Mouse (Mus musculus): ENCODE results near the gene Olfml2b.

Olfml2b gene

DNA sequence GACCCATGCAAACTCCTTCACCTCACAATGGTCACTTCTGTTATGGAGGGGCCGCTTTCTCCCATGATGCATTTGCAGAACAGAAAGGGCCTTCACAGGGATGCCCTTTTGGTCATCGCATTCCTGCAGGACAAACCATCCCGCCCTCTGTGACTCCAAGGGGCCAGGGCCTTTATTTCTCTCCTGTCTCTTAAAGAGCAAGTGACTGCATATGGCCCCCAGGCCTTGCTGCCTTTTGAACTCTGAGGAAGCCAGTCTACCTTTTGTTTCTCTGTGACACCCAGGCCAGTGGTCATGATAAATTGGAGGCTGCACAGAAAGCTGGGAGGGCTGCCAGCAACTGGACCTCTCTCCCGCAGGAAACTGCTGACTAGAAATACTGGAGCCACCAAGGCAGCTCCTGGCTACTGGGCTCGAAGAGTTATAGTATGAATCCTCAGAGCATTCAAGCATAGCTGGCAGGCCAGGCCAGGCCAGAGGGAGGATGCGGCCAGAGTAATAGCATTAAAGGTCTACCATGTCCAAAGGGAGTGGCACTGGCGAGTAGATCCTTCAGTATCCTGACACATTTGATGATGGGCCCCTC is 53.5 kb downstream of the Olfml2b start:
- DNase-seq: no peak

GRCm38 (mm10) chr1:170698771-170699170 is 54.4 kb downstream of the Olfml2b start:
- no peak for DNase-seq

DNA sequence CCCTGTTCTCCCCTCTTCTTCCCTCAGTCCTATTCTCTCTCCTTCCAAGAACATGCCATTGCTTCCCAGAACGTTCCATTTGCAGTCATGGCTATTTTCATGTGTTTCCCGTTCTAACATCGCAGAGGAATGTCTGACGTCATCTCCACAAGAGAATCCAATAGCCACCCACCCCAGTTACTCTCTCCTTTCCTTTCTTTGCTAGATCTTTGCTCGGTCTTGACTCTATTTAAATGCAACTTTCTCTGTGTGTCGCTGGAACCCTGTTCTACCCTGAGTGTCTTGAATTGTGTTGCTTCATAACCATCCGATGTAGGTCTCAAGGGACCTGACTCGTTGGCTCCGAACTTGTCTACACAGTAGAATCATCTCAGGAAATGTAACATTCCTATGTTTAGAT is 55.2 kb downstream of the Olfml2b start:
- no peak for DNase-seq

DNA sequence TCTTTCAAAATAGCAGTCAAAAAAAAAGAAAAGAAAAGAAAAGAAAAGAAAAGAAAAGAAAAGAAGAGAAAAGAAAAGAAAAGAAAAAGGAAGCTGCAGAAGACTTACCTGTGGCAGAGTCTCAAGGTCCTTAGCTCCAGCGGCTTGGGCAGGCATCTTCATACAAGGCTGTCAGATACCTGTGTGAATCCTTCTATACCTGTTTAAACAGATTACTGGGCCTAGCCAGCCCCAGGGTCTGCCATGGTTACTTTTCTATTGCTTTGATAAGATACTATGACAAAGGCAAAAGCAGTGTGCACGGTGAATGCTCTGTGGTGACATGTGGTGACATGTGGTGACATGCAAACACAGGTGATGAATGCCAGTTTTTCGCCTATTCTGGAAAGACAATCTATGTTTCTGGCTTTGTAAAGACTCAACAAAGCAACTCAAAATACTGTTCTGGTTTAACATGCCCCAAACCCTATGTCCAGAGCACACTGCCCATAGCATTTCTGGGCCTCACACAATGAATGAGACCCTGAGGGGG is 56.2 kb downstream of the Olfml2b start:
- no peak for DNase-seq

GRCm38 (mm10) chr1:170701178-170701577 is 56.8 kb downstream of the Olfml2b start:
- no peak for DNase-seq

- DNase-seq: no peak
These were observed 57.2 kb downstream of the Olfml2b start for GRCm38 (mm10) chr1:170701582-170701981.

- DNase-seq: no peak
These were observed 57.9 kb downstream of the Olfml2b start for GRCm38 (mm10) chr1:170702263-170702662.

- no peak for DNase-seq
These were observed 58.6 kb downstream of the Olfml2b start for GRCm38 (mm10) chr1:170702958-170703357.

DNA sequence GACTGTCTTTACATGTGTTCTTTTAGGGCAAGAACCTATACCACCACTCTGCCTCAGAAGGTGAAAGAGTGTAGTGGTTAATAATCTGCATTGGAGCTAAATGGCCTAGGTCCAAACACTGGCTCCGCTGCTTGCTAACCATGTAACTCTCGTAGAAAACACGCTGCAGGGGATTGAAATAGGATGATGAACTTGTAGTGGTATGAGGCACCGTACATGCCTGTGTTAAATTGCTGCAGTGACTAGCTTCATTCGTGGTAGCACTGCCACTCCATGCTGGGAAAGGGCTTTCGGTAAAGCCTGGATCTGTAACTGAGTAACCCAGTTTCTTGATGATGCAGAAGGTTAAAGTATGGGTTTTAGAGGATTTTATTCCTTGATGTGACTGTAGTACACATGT is 59.8 kb downstream of the Olfml2b start:
- DNase-seq: no peak

- DNase-seq: no peak
These were observed 60.7 kb downstream of the Olfml2b start for GRCm38 (mm10) chr1:170704911-170705594.

- no peak for DNase-seq
These were observed 61.7 kb downstream of the Olfml2b start for GRCm38 (mm10) chr1:170706046-170706445.

DNA sequence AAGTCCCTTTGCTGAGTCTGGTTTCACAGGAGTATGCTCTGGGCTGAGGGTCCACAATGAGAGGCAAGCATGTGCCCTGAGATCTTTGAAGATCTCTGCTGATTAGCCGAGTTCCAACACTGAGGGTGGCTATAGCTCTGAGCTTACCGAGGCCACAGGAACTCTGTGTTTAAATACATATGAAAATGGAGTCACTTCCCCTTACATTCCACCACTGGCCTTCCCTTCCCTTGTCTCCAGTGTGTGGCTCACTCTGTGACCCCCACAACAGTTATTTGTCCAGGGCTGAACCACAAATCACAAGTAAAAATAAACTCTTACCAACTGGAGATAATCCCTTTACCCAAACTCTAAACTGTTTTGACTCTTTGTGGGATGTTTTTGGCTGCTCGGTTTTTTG is 64.7 kb downstream of the Olfml2b start:
- no peak for DNase-seq

GRCm38 (mm10) chr1:170709481-170709880 is 65.1 kb downstream of the Olfml2b start:
- DNase-seq: peak; percentile 42 to 64

DNA sequence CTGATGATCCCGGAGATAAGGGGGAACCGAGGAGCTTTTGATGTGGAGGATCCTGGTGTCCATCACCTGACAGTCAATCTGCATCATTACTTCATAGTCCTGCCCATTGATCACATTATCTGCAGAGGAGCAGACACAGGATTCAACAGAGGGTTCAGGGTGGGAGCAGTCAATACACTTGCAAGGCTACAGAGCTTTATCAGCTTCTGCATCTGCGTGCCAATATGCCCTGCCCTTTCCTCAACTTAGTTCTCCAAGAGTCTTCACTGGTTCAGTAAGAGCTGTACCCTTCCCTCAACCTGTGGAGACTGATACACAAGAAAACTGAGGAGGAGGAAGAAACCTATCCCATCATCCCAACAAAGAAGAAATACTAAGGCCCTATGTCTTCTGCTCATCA is 65.6 kb downstream of the Olfml2b start:
- DNase-seq: no peak

GRCm38 (mm10) chr1:170711731-170712130 is 67.4 kb downstream of the Olfml2b start:
- DNase-seq: no peak

DNA sequence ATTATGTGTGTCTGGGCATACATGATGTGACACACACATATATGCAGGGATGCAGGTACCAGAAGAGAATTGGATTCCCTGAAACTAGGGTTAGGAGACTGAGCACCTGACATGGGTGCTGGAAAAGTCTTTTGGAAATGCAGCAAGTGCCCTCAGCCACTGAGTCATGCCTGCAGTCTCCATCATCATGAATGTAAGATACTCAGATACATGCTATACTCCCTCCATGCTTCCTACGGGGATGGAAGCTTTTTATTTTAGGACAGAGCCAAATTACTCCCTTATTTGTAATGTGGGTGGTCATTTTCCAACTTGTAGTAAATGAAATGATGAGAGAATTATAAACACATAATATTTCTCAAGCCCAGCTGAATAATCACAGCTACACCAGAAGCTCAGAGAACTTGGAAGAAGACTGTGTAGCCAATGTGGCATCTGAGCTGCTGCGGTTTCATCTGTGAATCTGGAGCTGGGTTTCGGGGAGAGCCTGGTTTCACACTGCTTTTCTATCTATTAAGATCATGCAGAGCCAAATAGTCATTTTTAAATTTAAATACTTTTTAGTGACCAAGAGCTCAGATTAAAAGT is 73.0 kb downstream of the Olfml2b start:
- DNase-seq: no peak

GRCm38 (mm10) chr1:170718133-170718810 is 73.9 kb downstream of the Olfml2b start:
- no peak for DNase-seq

- no peak for DNase-seq
These were observed 77.2 kb downstream of the Olfml2b start for GRCm38 (mm10) chr1:170721560-170721959.

DNA sequence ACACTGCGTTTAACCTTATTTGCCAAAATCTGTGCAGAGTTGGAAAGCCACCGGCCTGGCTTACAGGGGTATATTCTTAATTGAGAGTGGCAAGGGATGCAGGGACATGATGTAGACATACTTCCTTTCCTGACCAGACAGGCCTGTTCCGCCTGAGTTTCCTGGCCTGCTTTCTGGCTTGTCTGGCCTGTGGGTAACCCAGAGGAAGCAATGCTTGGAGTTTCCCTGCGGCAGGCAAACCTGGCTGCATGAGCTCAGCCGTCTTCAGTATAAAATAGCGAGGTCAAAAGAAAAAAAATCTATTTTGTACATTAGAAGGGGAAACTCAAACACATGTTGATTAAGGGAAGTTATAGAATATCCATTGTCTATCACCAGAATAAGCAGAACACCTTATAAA is 84.2 kb downstream of the Olfml2b start:
- no peak for DNase-seq

DNA sequence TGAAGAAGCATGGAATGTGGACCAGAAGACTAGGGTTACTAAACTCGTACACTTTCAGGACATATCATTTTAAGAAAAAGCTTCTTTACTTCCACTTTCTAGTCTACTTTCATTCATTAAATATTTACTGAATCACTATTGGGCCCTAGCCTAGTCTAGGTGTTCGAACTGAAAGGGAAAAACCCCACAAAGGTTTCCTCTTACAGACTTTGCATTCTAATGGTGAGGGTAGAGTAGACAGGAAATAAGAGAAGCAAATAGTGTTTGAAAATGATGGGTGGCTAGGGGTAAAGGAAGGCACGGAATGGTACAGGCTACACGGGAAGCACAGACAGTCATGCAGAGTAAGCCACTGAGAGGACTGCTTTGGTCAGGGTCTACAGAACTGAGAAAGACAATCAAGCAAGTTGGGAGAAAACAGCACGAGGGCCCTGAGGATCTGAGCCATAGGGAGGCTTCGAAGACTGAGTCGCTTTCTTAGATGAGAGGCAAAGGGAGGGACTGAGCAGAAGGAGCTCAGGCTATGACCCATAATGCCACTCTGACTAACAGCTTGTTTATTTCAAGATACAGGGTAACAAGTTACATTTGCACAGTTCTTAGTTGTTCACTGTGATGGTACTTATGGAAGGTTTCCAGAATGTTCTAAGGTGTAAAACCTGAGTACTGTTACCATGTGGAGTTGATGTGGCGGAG is 85.1 kb downstream of the Olfml2b start:
- no peak for DNase-seq

DNA sequence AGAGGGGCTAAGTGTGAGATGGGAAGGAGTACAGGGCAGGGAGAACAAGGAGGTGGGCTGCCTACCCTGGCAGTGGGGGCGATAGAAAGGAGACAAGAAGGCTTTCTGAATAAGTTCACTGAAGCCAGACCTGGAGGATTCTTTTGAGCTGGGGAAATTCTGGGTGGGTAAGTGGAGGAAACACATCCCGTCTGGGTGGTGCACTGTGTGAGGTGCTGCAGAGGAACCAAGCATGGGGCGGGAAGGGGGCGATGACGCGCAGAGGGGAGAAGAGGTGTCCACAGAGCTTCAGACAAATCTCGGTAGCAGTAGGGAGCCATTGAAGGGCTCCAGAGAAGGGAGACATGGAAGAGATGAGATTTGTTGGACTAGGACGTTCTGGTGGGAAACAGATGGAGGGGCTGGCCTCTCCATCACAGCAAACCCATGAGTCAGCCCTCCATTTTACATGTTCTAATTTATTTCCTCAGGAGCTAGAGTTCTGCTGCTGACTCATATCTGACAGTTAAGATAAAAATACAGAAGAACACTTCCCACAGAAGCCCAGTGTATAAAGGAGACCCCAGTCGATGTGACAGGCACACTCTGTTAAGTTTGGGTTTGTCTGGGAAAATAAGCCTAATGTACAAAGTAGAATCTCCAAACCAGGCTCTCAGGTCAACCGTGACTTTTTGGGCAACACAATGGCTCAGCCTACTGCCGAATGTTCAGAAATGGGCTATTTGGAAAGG is 87.7 kb downstream of the Olfml2b start:
- no peak for DNase-seq
